In the genomic region with DNA sequence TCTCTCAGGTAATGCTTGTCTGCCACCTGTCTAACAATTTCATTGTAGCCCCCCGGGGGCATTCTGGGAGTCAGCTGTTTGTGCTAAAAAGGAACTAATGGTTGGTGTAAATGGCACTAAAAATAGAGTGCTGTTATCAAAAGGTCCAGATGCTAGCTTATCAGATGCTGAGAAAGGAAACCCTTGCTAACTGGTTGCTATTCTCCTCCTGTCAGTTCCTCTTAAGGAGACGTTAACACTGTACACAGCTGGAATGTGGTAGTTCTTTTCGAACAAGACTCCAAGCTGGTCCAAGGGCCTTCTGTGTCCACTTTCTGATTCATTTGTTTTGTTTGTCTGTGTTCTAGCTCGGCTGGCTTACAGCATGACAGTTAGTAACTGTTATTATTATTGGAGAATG, we compare ENCODE assay signal across 12 mouse cellular contexts.
"Had no signal": no experiment of that assay in that cellular context is flagged by ENCODE, and none has a peak within 500 bp of the region (broad histone marks: within the 10 kb centered on the region; RNA-seq: fewer than 3 reads in every experiment).

No protein-coding gene starts in this region.

- DNase-seq: kidney, adult 8-10 months; kidney, postnatal 25 days; layer of hippocampus, postnatal 36 days; liver; lung, adult 18-20 months; right cerebral cortex, adult 18-20 months; right cerebral cortex, postnatal 25 days; thymus, postnatal 14 days had no signal

- ATAC-seq: midbrain, embryonic 15.5 days had no signal

- H3K4me1 ChIP-seq: limb, embryonic 12.5 days; midbrain, embryonic 15.5 days; neural tube, embryonic 12.5 days had no signal

- H3K27me3 ChIP-seq: limb, embryonic 12.5 days; midbrain, embryonic 15.5 days; neural tube, embryonic 12.5 days had no signal

- H3K9me3 ChIP-seq: limb, embryonic 12.5 days; midbrain, embryonic 15.5 days; neural tube, embryonic 12.5 days had no signal

- H3K9ac ChIP-seq: limb, embryonic 12.5 days; liver, embryonic 14.5 days; midbrain, embryonic 15.5 days; neural tube, embryonic 12.5 days had no signal

- H3K36me3 ChIP-seq: limb, embryonic 12.5 days; midbrain, embryonic 15.5 days; neural tube, embryonic 12.5 days had no signal

- H3K27ac ChIP-seq: limb, embryonic 12.5 days; liver, embryonic 14.5 days; midbrain, embryonic 15.5 days; neural tube, embryonic 12.5 days had no signal

- H3K4me2 ChIP-seq: limb, embryonic 12.5 days; midbrain, embryonic 15.5 days; neural tube, embryonic 12.5 days had no signal

- H3K4me3 ChIP-seq: limb, embryonic 12.5 days; midbrain, embryonic 15.5 days; neural tube, embryonic 12.5 days had no signal
